Mouse (Mus musculus): ENCODE measurements at regions not wholly inside any gene's neighbourhood (a gene's known extent, or its start where the extent isn't known, plus 50 kb on each side); places are given as distances from the start of the nearest gene placed in this dataset.
A peak's percentile ranks its signal among the peaks of the same experiment; 100 is the strongest.
"Not testable (repeated sequence)": the region's sequence is repeated elsewhere in the genome, so short reads cannot be mapped to it uniquely, and the experiment has no call there.

DNA sequence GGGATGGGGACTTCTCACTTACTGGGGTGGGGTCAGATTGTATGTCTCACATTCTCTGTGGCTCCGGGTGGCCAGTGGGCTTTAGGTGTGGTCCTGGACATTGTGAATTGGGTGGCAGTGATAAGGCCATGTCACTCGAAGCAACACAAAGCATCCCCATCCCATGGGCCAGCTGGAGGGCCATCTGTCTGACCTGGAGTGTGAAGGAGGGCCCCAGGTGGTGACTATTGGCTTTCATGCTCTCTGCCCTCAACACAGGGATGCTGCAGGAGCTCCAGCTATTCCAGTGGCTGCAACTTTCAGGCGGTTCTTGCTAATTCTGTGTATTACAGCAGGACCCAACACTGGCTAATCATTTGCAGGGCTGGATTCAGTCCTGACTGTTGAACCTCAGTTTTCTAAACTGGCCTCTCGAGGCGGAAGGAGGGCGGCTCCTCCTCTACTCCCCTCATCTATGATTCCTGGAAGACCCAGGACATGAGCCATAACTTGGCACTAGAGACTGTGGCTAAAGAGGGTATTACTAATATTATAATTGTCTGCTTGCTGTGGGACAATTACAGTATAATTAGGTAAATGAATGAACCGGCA, 64.1 kb downstream of the 9530068E07Rik start:
- no peak for DNase-seq

- DNase-seq, result not testable (repeated sequence)
Measured at GRCm38 (mm10) chr11:52471128-52471527, 74.9 kb downstream of the 9530068E07Rik start.

- not testable (repeated sequence) for DNase-seq
Measured at GRCm38 (mm10) chr11:52480111-52480510, 83.9 kb downstream of the 9530068E07Rik start.

- not testable (repeated sequence) for DNase-seq
Measured at GRCm38 (mm10) chr11:52480694-52481093, 84.5 kb downstream of the 9530068E07Rik start.

GRCm38 (mm10) chr11:52483534-52483933, 87.3 kb downstream of the 9530068E07Rik start:
- not testable (repeated sequence) for DNase-seq

DNA sequence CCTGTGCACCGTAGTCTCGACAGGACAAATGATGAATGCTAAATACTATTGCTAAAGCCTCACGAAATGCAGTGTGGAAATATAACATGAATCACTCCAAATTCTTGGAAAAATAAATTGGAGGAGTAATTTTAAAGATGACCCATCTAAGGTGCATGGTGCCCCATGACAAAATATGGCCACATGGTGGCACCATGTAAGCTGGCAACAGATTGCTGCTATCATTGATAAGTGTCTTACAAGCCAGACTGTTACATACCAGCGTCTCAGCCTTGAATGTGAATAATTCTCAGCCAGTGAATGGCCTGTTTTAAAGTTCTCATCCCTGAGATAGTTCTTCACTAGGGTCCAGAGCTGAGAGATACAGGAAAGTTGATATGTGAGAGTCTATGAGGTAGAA, 92.3 kb downstream of the 9530068E07Rik start:
- DNase-seq, result not testable (repeated sequence)

DNA sequence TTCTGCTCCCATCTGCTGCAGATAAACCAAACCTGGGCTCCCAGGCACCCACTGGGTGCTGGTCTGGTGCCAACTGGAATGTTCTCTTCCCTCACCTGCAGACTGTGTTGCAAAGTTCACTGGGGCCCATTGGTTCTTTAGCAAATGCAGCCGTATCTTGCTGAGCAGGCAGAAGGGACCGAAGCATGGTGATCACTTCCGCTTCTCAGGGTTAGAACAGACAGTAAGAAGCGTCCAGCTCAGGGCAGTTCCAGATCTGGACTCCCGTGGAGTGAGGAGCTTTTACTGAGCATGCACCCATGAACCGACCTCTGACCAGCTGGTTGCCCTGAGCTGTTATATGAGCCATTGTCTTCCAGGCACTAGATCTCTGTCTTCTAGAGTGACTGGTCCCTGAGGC, 97.1 kb downstream of the 9530068E07Rik start:
- DNase-seq, result no peak

- no peak for DNase-seq
Measured at GRCm38 (mm10) chr11:52496908-52497307, 100.7 kb downstream of the 9530068E07Rik start.

- DNase-seq, result no peak
Measured at GRCm38 (mm10) chr11:52502759-52503365, 106.6 kb downstream of the 9530068E07Rik start.

- no peak for DNase-seq
Measured at GRCm38 (mm10) chr11:52511831-52512297, 115.6 kb downstream of the 9530068E07Rik start.

- peak; percentile 57 for DNase-seq
Measured at GRCm38 (mm10) chr11:52517330-52517729, 121.1 kb downstream of the 9530068E07Rik start.

GRCm38 (mm10) chr11:52519877-52520276, 123.6 kb downstream of the 9530068E07Rik start:
- peak; percentile 37 for DNase-seq

DNA sequence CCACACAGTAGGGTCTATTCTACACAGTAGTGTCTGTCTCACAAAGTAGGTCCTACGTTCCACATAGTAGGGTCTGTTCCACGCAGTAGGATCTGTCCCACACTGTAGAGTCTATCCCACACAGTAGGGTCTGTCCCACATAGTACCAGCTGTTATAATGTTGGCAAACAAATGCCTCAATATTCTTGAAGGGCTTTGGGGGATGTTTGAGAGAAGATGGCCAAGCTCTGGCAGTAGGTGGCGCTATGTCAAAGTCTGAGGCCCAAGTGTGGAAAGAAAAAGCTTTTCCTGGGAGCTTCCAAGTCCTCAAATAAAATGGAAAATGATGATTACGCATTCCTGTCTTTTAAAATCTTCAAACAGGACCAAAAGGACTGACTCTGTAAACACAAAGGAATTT, 125.7 kb downstream of the 9530068E07Rik start:
- DNase-seq, result peak; percentile 87

- DNase-seq, result no peak
Measured at GRCm38 (mm10) chr11:52522384-52522783, 126.2 kb downstream of the 9530068E07Rik start.

DNA sequence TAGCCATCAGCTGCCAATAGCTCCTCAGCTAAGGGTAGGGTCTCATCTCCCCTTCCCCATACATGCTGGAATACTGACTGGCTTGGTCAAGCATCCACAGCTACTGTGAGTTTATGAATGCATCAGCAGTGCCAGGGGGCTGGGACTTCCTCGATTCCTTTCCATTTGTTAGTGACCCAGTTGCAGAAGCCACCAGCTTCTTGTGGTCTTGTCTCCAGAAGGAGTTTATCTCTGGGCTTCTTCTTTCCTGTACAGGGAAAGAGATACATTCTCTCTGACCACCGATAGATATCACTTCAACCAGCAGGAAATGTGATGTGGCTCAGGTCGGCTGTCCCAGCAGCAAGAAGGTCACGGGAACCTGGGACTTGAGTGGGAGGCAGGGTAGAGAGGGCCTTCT, 127.0 kb downstream of the 9530068E07Rik start:
- no peak for DNase-seq

DNA sequence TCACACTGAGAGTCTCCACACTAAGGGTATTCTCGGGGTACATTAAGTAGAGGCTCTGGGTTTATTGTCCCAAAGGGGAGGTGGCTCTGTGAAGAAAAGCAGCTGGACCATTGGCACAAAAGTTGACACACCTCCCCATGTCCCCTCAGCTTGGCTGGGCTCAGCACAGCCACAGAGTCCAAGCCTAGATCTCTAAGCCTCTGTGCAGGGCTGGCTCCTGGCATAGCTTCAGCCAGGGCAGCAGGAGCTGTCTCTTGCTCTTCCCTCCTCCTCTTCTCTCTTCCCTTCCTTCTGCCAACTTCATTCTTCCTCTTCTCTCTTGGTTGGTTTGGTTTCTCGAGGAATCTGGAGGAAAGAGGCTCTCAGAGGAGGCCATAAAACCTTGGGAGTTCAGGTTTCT, 127.4 kb downstream of the 9530068E07Rik start:
- no peak for DNase-seq

DNA sequence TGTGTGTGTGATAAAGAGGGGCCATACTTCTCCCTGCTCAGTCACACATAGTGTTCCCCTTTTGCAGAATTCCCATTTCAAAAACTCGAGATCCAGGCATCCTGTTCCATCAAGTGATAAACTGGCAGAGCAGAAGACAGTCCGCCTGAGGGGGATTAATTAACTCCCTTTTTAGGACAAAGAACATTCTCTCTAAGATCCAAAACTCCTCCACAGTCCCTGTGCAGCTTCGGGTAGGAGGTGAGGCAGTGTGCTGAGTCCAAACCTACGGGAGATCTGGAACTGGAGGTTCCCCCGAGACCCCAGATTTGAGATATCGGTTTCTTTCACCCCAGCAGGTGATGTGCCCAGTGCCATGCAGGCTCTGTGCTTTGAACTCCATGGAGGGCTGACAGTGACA, 129.2 kb downstream of the 9530068E07Rik start:
- DNase-seq, result no peak

- DNase-seq, result no peak
Measured at GRCm38 (mm10) chr11:52526306-52526705, 130.1 kb downstream of the 9530068E07Rik start.

- no peak for DNase-seq
Measured at GRCm38 (mm10) chr11:52533379-52533778, 137.2 kb downstream of the 9530068E07Rik start.

DNA sequence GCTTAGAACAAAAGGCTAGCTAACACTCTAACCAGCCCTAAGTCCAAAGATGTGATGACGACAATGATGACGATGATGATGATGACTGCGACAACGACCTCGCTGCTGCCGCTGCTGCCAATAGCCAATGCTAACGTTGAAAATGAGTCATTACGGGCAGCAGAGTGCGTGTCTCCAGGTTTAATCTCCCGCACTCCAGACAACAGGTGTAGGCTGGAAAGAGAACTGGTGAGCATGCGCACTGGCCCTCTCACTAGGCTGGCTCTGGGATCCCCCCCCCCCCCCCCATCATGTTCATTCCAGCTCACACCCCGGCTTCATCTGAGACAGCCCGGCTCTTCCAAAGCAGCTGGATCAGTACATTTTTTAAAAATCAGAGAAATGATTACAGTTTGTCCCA, 138.4 kb downstream of the 9530068E07Rik start:
- DNase-seq, result peak; percentile 30

DNA sequence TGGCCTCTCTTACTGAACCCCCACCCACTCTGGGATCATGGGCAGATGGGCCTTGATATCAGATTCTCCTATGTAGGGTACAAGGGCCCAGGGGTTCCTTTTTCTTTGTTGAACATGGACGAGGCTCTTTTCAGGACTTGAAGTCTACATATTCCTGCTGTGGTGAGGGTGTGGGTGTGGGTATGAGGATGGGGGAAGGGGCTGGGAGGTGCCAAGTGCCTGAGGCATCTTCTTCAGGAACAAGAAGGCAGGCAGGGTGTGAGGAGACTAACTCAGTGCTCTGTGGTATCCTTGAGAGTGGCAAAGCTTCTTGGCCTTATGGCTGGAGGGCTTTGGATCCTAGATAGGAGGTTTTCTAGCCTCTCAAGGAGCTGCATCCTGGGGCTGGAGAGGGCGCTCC, 140.0 kb downstream of the 9530068E07Rik start:
- no peak for DNase-seq

DNA sequence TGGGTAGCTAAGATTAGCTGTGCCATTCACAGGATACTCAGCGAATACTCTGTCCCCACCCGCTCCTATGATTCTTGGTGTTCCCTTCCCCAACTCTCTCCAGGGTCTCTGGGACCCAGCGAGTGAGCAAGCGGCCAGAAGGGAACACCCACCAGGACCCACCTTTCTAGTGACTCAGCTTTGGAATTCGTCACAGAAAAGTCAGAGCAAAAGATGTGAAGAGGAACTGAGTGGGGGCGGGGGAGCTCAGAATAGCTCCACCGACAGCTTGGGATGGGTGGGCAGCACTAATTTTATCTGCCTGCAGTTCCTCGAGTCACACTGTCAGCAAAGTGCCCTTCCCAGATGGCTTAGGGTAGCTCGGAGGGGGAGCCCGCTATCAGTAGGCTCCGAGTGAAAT, 140.6 kb downstream of the 9530068E07Rik start:
- peak; percentile 60 for DNase-seq

GRCm38 (mm10) chr11:52537819-52538435, 141.7 kb downstream of the 9530068E07Rik start:
- DNase-seq, result no peak

- DNase-seq, result no peak
Measured at GRCm38 (mm10) chr11:52541210-52541609, 145.0 kb downstream of the 9530068E07Rik start.

Measured in right cerebral cortex, postnatal 4 days (tissue).